Mouse (Mus musculus) ovary, postnatal 10 days (tissue): ENCODE measurements around the gene Ppp6r3.

ENCODE experiments used
- DNase-seq: peaks from one replicate; pipeline ENCODE4 v3.0.0; 2022; ENCODE audit warnings: low spot score

Gene Ppp6r3

DNA sequence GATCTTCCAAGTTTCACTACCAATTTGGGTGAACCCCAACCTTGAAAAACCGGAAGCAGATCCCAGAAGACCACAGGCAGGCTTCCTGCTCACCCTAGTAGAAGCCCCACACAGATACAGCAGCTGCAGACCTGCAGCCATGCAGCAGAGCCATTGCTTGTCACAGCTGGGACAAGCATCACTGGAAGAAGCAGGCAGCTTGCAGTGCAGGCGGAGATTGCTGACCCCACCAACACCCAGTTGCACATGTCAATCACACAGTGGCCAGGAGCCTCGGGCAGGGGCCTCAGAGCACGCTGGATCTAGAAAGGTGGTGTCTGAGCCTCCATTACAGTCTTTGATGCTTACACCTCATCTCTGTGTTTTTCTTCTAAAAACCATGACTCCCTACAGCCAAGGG, 141.4 kb downstream of the Ppp6r3 start:
- DNase-seq, result no peak

GRCm38 (mm10) chr19:3431969-3432368, 143.6 kb downstream of the Ppp6r3 start:
- DNase-seq, result no peak

- no peak for DNase-seq
These were observed 144.5 kb downstream of the Ppp6r3 start for GRCm38 (mm10) chr19:3431066-3431465.

DNA sequence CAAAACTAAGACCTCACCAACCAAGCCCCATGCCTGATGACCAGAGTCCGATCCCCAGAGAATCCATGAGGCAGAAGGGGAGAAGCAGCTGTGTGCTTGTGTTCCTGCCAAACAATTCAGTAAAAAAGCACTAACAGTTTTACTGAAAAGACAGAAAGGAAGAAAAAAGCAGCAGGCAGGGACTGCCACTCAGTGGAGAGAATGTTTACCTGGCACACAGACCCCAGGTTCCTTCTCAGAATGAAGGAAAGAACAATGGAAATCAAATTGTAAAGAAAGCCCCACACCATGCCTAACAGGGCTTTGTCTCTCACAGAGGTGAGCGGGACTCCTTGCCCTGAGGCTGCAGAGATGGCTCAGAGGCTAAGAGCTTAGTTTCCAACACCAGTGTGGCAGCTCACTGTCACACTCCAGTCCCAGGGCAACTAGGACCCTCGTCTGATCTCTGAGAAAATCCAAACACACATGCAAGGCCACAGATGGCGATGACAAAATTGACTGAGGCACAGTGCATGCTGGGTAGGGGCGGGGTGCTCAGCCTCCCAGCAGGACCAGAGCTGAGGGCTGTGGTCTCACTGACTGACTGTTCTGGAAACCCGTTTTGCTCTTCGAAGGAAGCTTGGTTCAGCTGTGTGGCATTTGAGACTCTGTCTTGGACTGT, 146.3 kb downstream of the Ppp6r3 start:
- DNase-seq, result no peak

DNA sequence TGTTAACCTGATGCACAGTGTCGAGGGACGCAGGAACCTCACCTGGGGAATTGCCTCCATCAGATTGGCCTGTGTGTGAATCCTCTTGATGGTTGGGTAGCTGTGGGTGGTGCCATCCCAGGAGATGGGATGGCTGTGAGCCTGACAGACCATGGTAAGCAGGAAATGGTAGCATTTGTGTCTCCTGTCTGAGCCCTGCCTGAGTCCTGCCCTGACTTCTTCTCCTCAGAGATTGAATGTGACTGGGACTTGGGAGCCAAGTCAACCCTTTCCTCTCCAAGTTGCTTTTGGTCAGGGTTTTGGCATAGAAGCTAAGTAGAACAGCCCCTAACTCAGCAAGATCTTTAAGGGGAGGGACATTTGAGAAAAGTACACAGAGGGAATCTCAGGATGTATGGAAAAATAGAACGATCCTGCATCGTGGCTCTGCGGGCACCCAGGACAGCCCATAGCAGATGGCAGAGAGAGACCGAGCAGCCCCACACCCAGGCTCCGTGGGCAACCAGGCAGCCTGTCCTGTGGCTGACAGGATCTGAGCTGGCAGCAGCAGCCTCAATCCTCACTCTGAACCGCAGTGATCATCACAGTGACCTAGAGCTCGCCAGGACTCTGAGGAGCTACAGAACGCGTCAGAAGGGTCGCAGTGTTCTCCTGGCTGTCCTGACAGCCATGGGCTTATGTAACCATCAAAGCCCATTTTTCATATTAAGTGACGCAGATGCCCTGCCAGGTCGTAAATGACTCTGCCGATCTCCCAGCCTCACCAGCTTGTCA, 147.3 kb downstream of the Ppp6r3 start:
- no peak for DNase-seq

- DNase-seq, result no peak
These were observed 151.3 kb downstream of the Ppp6r3 start for GRCm38 (mm10) chr19:3424214-3424613.

- no peak for DNase-seq
These were observed 152.6 kb downstream of the Ppp6r3 start for GRCm38 (mm10) chr19:3422981-3423380.

DNA sequence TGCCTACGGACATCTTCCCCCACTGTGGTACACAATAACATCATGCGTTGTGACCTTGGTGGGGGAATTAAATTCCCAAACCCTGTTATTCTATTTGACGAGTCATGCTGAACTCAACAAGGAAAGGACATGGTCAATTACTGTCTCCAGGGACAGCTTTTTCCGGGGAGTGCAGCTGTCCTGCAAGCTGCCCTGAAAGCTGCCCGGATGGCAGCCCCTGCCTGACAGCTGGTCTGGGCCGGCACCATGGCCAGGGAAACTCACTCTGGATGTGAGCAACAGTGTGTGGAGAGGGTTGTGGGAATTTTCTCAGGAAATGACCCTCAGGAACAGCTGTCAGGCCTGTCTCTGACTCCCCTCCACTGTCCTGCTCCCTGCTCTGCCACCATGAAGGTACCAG, 153.1 kb downstream of the Ppp6r3 start:
- no peak for DNase-seq

DNA sequence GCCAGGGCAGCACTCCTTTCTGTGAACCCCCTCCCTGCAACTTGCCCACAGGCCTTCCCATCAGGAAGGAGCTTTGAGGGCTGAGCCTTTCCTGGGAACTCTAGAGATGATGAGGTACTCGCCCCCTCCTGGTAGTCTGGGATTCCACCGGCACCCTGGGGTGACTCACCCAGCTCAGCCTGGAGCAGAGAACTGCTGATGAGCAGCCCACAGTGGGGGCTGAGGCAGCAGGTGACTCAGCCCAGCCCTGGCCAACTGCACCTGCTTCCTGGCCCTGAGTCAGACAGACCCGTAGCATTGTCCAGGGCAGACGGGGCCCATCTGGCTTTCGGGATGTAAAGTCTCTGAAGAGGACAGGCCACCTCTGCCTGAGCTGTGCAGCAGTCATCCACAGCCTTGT, 156.3 kb downstream of the Ppp6r3 start:
- DNase-seq, result no peak

GRCm38 (mm10) chr19:3414268-3414733, 161.2 kb downstream of the Ppp6r3 start, which contains the start of gene Gal:
Gene Gal, minus strand, starts transcription at chr19:3414544.
- DNase-seq, result no peak

DNA sequence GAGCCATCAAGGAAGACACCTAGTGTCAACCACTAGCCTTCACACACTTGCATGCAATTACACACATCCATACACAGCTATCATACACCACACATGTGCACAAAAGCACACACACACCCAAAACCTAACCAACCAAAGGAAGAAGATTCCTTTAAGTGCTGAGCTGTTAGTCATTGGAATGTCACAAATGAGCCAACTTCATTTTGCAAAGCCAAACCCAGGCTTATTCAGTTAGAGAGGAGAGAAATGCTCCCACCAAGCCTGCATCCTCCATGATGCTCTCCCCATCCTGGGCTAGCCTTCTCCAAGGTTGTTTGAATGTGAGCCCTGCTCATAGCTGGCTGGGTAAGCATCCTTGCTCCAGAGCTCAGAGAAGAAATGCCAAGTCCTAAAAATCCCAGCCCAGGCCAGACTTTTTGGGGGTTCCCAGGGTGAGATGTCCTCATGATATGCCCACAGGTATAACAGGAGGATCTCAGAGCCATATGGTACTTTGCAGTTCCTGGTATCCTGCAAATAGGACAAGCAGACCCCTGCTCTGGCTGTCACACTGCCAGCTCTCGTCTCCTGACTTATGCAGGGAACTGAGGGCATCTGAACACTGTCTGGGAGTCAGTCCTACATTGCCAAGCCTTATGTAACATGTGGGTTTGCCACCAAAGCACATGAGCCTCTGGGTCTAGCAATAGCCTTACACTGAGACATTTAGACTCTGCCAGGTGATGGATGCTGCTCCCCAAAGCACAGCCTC, 169.8 kb downstream of the Ppp6r3 start:
- no peak for DNase-seq
